Mouse (Mus musculus) kidney, embryonic 15.5 days (tissue): ENCODE results near the gene Gm47959. TPM values are rescaled to one million over a fixed set of nuclear protein-coding genes. Genes with fewer than 3 reads are reported as not detected.

Source experiments
- ATAC-seq: fragments of 200-750 bp; cut with Nextera tagmentation; replicated peaks from 2 replicates; pipeline ENCODE4 v1.8.0; 2017; ENCODE audit warnings: moderate TSS enrichment; ENCODE audit not compliant: low FRiP score
- H3K27ac ChIP-seq: fragments of 300-500 bp; sonication (generic); 2 replicates; pipeline ENCODE4 v1.5.1; 2015; ENCODE audit warnings: mild to moderate bottlenecking, inconsistent platforms
- H3K27me3 ChIP-seq: fragments of 300-500 bp; sonication (generic); 2 replicates; pipeline ENCODE4 v1.6.1; 2015; ENCODE audit warnings: inconsistent platforms
- H3K36me3 ChIP-seq: fragments of 300-500 bp; sonication (generic); 2 replicates; pipeline ENCODE4 v1.6.1; 2015; ENCODE audit warnings: inconsistent platforms
- H3K4me1 ChIP-seq: fragments of 300-500 bp; sonication (generic); 2 replicates; pipeline ENCODE4 v1.6.1; 2015; ENCODE audit warnings: inconsistent platforms
- H3K4me2 ChIP-seq: fragments of 300-500 bp; sonication (generic); 2 replicates; pipeline ENCODE4 v1.6.1; 2015; ENCODE audit warnings: moderate library complexity, mild to moderate bottlenecking, inconsistent platforms
- H3K4me3 ChIP-seq: fragments of 300-500 bp; sonication (generic); replicated peaks from 2 replicates; pipeline ENCODE4 v1.5.1; 2015; ENCODE audit warnings: mild to moderate bottlenecking, inconsistent platforms
- H3K9ac ChIP-seq: fragments of 300-500 bp; sonication (generic); 2 replicates; pipeline ENCODE4 v1.6.1; 2015; ENCODE audit warnings: mild to moderate bottlenecking, inconsistent platforms
- H3K9me3 ChIP-seq: fragments of 300-500 bp; sonication (generic); replicated peaks from 2 replicates; pipeline ENCODE4 v1.6.1; 2016; ENCODE audit warnings: inconsistent platforms
- whole genome bisulfite sequencing: fragments of 180-500 bp; shearing (Covaris S2); methylation state at CpG from one replicate; pipeline ENCODE4 v1.1.7; 2015; ENCODE audit warnings: mixed read lengths; 5-methylcytosine and 5-hydroxymethylcytosine counted together
- polyA plus RNA-seq: library from polyadenylated mRNA; unstranded; fragments of >200 nt; fragmentation: Nextera tagmentation; extraction: Ambion mirVana; gene quantifications from 2 replicates; pipeline ENCODE4 v1.2.1, GENCODE M21; 2015

Gene Gm47959
- polyA plus RNA-seq, 1 experiment from 2014 or later, result not detected

DNA sequence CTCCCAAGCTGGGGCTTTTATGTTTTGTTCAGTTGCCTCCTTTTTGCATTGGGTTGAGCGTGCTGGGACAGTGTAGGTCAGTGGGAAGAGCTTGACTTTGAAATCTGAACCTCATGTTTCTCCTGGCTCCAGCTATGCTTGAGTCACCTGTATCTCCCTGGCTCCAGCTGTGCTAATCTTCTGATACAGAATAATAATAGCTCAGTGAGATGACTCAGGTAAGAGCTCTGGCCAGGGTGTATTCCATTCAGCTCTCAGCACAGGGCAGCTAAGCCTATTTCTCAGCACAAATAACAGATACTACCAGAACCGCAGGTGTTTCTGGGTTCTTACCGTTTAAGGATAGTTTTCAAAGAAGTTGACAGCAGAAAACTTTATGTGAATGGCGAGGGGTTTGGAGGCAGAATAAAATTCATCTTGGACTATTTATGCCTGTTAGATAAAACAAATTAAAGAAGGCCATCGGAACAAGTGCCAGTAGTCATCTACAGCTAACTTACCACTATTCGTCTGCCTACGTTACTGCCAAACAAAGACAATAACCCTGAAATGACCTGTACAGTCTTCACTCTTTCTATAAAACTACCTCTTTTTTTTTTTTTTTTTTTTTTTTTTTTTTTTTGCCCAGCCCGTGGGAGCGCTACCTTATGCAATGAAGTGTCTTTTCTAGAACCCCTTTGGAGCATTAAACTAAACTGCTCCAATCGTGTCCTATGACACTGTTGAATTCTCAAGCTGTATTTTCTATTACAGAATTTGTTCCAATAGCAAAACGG is 36.7 kb downstream of the Gm47959 start:
- no peaks in the 10 kb centered on the region for H3K9me3 ChIP-seq
- H3K27ac ChIP-seq, result no peak overlapping the region
- H3K4me2 ChIP-seq, result no peak overlapping the region
- WGBS, result 75% methylated on average over 11 of the region's 11 CpGs
- no peak overlapping the region for H3K4me3 ChIP-seq
- H3K4me1 ChIP-seq, result 0 out of 2 replicates have a peak, but pooled peaks cover 5% of the 10 kb centered on the region
- no peaks in the 10 kb centered on the region for H3K27me3 ChIP-seq
- H3K9ac ChIP-seq, result no peak overlapping the region
- no peaks in the 10 kb centered on the region for H3K36me3 ChIP-seq
- ATAC-seq, result no peak

DNA sequence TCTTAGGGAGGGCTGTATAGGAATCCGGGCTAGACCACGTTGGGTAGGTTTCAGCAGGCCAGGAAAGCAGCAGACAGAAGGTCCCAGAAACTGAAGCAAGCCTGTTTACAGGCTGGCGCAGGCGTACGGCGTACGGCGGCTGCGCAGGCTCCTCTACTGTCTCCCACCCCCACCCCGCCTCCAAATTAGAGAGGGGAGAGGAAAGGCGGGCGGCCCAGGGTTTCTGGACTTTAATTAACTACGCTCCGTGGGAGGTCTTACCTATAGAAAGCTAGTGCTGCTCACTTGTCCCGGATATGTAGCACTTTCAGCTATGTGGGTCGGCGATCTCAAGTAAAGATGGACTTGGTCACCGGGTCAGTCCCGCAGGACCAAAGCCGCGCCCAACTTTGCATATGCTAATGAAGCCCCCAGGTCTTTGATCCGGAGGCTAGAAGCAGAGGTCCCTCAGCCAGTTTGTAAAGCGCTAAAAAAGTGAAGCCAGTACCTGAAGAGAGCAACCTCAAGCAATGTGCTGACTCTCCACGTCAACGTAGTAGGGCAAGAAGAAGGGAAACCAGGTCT is 37.8 kb downstream of the Gm47959 start, which contains the start of gene Slc19a3:
Gene Slc19a3, minus strand, starts transcription at position 340 of the 564 bp plus-strand sequence.
- no peaks in the 10 kb centered on the region for H3K27me3 ChIP-seq
- no peaks in the 10 kb centered on the region for H3K9me3 ChIP-seq
- no peaks in the 10 kb centered on the region for H3K36me3 ChIP-seq
- H3K4me2 ChIP-seq, result peak within 1 kb of the TSS; percentile 79
- peak; percentile 95 for ATAC-seq
- H3K27ac ChIP-seq, result peak within 1 kb of the TSS; percentile 65
- H3K4me1 ChIP-seq, result 0 out of 2 replicates have a peak, but pooled peaks cover 5% of the 10 kb centered on the region
- under 1% methylated on average over 25 of the region's 25 CpGs for WGBS
- peak within 1 kb of the TSS; percentile 52 for H3K4me3 ChIP-seq
- H3K9ac ChIP-seq, result peak within 1 kb of the TSS; percentile 48

DNA sequence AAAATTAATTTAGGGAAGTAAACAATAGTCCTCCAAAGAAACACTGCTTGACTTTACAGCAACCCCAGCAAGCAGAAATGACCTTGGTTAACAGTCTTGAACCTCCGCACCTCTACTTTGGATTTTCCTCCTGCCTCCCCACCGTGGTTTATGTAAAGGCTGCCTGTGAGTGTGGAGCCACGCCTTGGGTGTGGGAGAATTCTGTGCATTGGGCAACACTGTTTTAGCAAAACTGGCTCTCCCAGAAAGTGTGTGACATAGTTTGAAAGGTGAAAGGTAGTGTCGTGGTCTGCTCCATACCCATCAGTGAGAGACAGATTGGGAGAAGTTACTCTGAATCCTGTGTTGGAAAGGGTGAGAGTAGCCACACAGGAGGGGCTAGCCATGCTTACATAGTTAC is 38.7 kb downstream of the Gm47959 start:
- Histone ChIP-seq H3K4me2 (no peak overlapping the region), H3K9me3 (no peaks in the 10 kb centered on the region), H3K4me3 (no peak overlapping the region), H3K36me3 (no peaks in the 10 kb centered on the region), H3K27ac (no peak overlapping the region), H3K9ac (no peak overlapping the region), H3K4me1 (0 out of 2 replicates have a peak, but pooled peaks cover 5% of the 10 kb centered on the region), H3K27me3 (0 out of 2 replicates have a peak, but pooled peaks cover 2% of the 10 kb centered on the region)
- 81% methylated on average over 4 of the region's 4 CpGs for whole genome bisulfite sequencing
- ATAC-seq, result no peak

GRCm38 (mm10) chr1:83042380-83042779 is 42.0 kb downstream of the Gm47959 start, which contains the start of gene Krtap28-10:
Gene Krtap28-10 (minus strand): TSS chr1:83042480.
- 92% methylated on average over 2 of the region's 2 CpGs for WGBS
- no peak within 1 kb of the TSS for H3K4me2 ChIP-seq
- 0 out of 2 replicates have a peak, but pooled peaks cover 3% of the 10 kb centered on the region for H3K27me3 ChIP-seq

DNA sequence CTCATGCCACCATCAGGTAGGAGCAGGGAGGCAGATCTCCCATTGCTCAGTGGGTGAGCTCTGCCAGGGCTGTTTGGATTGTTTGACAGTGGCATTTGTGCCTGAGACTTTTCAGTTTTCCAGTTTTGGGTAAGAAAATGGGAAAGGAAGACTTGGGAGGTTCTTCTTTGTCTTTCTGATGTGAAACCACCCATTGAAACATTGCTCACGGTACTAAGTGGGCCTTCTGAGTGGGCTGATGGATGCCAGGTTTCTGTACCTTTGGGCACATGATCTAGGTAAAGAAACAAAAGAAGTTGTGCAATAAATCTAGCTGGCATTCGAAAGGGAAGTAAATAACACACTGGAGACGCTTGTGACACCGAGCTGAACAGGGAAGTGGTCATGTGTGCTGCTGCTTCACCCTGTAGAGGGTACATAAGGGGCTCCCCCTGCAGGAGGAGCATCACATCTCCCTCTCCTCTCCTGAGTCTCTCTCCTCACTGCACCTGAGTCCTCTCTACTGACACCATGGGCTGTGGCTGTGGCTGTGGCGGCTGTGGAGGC is 44.6 kb downstream of the Gm47959 start, which contains the start of gene Gm47969:
Gene Gm47969, plus strand, starts transcription at position 51 of the 546 bp plus-strand sequence.
- ATAC-seq, result no peak
- H3K4me2 ChIP-seq, result no peak within 1 kb of the TSS
- WGBS, result 76% methylated on average over 5 of the region's 5 CpGs
- no peak within 1 kb of the TSS for H3K4me3 ChIP-seq
- no peaks in the 10 kb centered on the region for H3K9me3 ChIP-seq
- no peak within 1 kb of the TSS for H3K27ac ChIP-seq
- 0 out of 2 replicates have a peak, but pooled peaks cover 3% of the 10 kb centered on the region for H3K27me3 ChIP-seq
- no peaks in the 10 kb centered on the region for H3K36me3 ChIP-seq
- H3K4me1 ChIP-seq, result no peaks in the 10 kb centered on the region
- H3K9ac ChIP-seq, result no peak within 1 kb of the TSS

More at GRCm38 (mm10) chr1:83042380-83042779, 42.0 kb downstream of the Gm47959 start, which contains the start of gene Krtap28-10:
- Histone ChIP-seq H3K36me3 (no peaks in the 10 kb centered on the region), H3K4me3 (no peak within 1 kb of the TSS), H3K9ac (no peak within 1 kb of the TSS), H3K27ac (no peak within 1 kb of the TSS), H3K4me1 (no peaks in the 10 kb centered on the region), H3K9me3 (no peaks in the 10 kb centered on the region)
- no peak for ATAC-seq

Other genes starting within 250 kb of the Gm47959 start
- 1.7 and 2.7 TPM in 2 replicates for gene Tm4sf20, start 232.1 kb upstream of the Gm47959 start, polyA plus RNA-seq
- not detected in 2 replicates for gene Gm47791, start 229.3 kb upstream of the Gm47959 start, polyA plus RNA-seq
- 29.7 and 33.0 TPM in 2 replicates for gene Agfg1, start 161.1 kb upstream of the Gm47959 start, polyA plus RNA-seq
- 0.26 and 0.28 TPM in 2 replicates for gene A030005L19Rik, start 87.2 kb upstream of the Gm47959 start, polyA plus RNA-seq
- gene A030014E15Rik, start 75.6 kb upstream of the Gm47959 start, polyA plus RNA-seq, result not detected in 2 replicates
- not detected in 2 replicates for gene Gm6217, start 69.1 kb upstream of the Gm47959 start, polyA plus RNA-seq
- gene A030003K21Rik, start 57.2 kb upstream of the Gm47959 start, polyA plus RNA-seq, result not detected in 2 replicates
- not detected in 2 replicates for gene Gm7544, start 44.5 kb upstream of the Gm47959 start, polyA plus RNA-seq
- not detected in 2 replicates for gene Gm47955, start 40.3 kb upstream of the Gm47959 start, polyA plus RNA-seq
- gene Slc19a3, start 37.9 kb downstream of the Gm47959 start, polyA plus RNA-seq, result 1.1 and 1.2 TPM in 2 replicates
- not detected in 2 replicates for gene Krtap28-10, start 41.9 kb downstream of the Gm47959 start, polyA plus RNA-seq
- not detected in 2 replicates for gene Gm47969, start 44.4 kb downstream of the Gm47959 start, polyA plus RNA-seq
- not detected in 2 replicates for gene A030005K14Rik, start 58.8 kb downstream of the Gm47959 start, polyA plus RNA-seq
- gene Krtap28-13, start 60.4 kb downstream of the Gm47959 start, polyA plus RNA-seq, result not detected in 2 replicates
- 0.56 and 1.2 TPM in 2 replicates for gene Ccl20, start 116.2 kb downstream of the Gm47959 start, polyA plus RNA-seq
- 0.33 and 0.38 TPM in 2 replicates for gene Daw1, start 159.2 kb downstream of the Gm47959 start, polyA plus RNA-seq